Mouse (Mus musculus) limb, embryonic 11.5 days (tissue): ENCODE measurements at regions not wholly inside any gene's neighbourhood (a gene's known extent, or its start where the extent isn't known, plus 50 kb on each side); places are given as distances from the start of the nearest gene placed in this dataset.

Source experiments
- ATAC-seq: fragments of 200-750 bp; cut with Nextera tagmentation; 2 replicates; pipeline ENCODE4 v1.8.0; 2017; ENCODE audit warnings: low read depth; ENCODE audit not compliant: insufficient number of reproducible peaks, low FRiP score, low TSS enrichment
- DNase-seq: peaks from one replicate; pipeline ENCODE4 v3.0.0-alpha.2; 2015; ENCODE audit warnings: low spot score
- H3K27ac ChIP-seq: fragments of 300-500 bp; sonication (generic); replicated peaks from 2 replicates; pipeline ENCODE4 v1.5.1; 2014; ENCODE audit warnings: low read depth, mild to moderate bottlenecking, low read length
- H3K27me3 ChIP-seq: fragments of 300-500 bp; sonication (generic); 2 replicates; pipeline ENCODE4 v1.6.1; 2014; ENCODE audit warnings: mild to moderate bottlenecking, low read length, mixed read lengths; ENCODE audit not compliant: control insufficient read depth, insufficient read depth
- H3K36me3 ChIP-seq: fragments of 300-500 bp; sonication (generic); 2 replicates; pipeline ENCODE4 v1.6.1; 2014; ENCODE audit warnings: mild to moderate bottlenecking, low read length, moderate library complexity, mixed read lengths; ENCODE audit not compliant: control insufficient read depth, insufficient read depth
- H3K4me1 ChIP-seq: fragments of 300-500 bp; sonication (generic); 2 replicates; pipeline ENCODE4 v1.6.1; 2014; ENCODE audit warnings: low read length, mixed read lengths; ENCODE audit not compliant: control insufficient read depth, insufficient read depth
- H3K4me2 ChIP-seq: fragments of 300-500 bp; sonication (generic); 2 replicates; pipeline ENCODE4 v1.6.1; 2014; ENCODE audit warnings: low read depth, mild to moderate bottlenecking, moderate library complexity; ENCODE audit not compliant: severe bottlenecking
- H3K4me3 ChIP-seq: fragments of 300-500 bp; sonication (generic); 2 replicates; pipeline ENCODE4 v1.5.1; 2014; ENCODE audit warnings: low read depth, low read length
- H3K9ac ChIP-seq: fragments of 300-500 bp; sonication (generic); 2 replicates; pipeline ENCODE4 v1.6.1; 2014; ENCODE audit warnings: mild to moderate bottlenecking, low read length
- H3K9me3 ChIP-seq: fragments of 300-500 bp; sonication (generic); 2 replicates; pipeline ENCODE4 v1.6.1; 2016; ENCODE audit warnings: low read length; ENCODE audit not compliant: control insufficient read depth
- WGBS: fragments of 180-500 bp; shearing (Covaris S2); extraction: QIAGEN DNeasy Blood & Tissue Kit; methylation state at CpG from one replicate; pipeline ENCODE4 v1.1.7; 2014; 5-methylcytosine and 5-hydroxymethylcytosine counted together

DNA sequence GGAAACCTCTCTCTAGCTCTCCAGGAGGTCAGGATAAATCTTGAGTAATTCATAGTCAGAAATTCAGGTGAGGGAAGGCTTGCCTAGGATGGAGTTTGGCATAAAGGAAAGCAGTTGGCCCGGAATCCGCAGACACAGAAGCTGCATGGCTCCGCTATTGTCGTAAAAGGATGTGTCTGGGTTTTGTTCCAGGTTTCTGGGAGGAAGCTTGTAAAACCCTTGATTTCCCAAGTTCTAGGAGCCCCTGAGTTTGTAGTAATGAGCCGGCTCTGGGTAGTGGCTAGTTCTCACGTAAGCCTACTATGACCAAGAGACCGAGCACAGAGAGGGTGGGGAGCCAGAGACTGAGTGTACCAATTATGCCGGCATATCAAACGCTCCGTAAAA lies 52.7 kb upstream of the Gm21915 start:
- ATAC-seq, result no peak
- H3K36me3 ChIP-seq, result no peaks in the 10 kb centered on the region
- H3K9me3 ChIP-seq, result no peaks in the 10 kb centered on the region; the same call in 1 of the 2 replicates
- no peak overlapping the region; the same call in 1 of the 2 replicates for H3K9ac ChIP-seq
- H3K4me2 ChIP-seq, result peak overlapping the region; percentile 54
- peaks cover 10% of the 10 kb centered on the region for H3K4me1 ChIP-seq
- DNase-seq, result no peak
- no peak overlapping the region for H3K27ac ChIP-seq
- no peaks in the 10 kb centered on the region for H3K27me3 ChIP-seq
- WGBS, result 22% methylated on average over 10 of the region's 10 CpGs
- H3K4me3 ChIP-seq, result peak overlapping the region; percentile 17; the same call in 1 of the 2 replicates

- 2% methylated on average over 20 of the region's 20 CpGs for WGBS
- Histone ChIP-seq H3K27me3 (no peaks in the 10 kb centered on the region), H3K9me3 (no peaks in the 10 kb centered on the region), H3K4me2 (peak overlapping the region; percentile 54), H3K36me3 (no peaks in the 10 kb centered on the region), H3K9ac (peak overlapping the region; percentile 31; the same call in 1 of the 2 replicates), H3K4me3 (peak overlapping the region; percentile 17), H3K4me1 (peaks cover 10% of the 10 kb centered on the region), H3K27ac (0 out of 2 replicates have a peak overlapping the region, but pooled peaks have one; percentile 11)
- no peak for ATAC-seq
- DNase-seq, result peak; percentile 52
These were observed 53.3 kb upstream of the Gm21915 start for GRCm38 (mm10) chr9:40617036-40617675.

- Histone ChIP-seq H3K27me3 (no peaks in the 10 kb centered on the region), H3K36me3 (no peaks in the 10 kb centered on the region), H3K4me3 (peak overlapping the region; percentile 18; the same call in 1 of the 2 replicates), H3K9me3 (peaks cover 4% of the 10 kb centered on the region; the same call in 1 of the 2 replicates), H3K4me1 (peaks cover 10% of the 10 kb centered on the region), H3K4me2 (peak overlapping the region; percentile 54), H3K9ac (peak overlapping the region; percentile 31; the same call in 1 of the 2 replicates), H3K27ac (no peak overlapping the region)
- DNase-seq (peak; percentile 84), ATAC-seq (peak; percentile 84; the same call in 1 of the 2 replicates)
- WGBS, result 2% methylated on average over 11 of the region's 11 CpGs
These were observed 53.9 kb upstream of the Gm21915 start for GRCm38 (mm10) chr9:40616426-40617035.

GRCm38 (mm10) chr9:40615891-40616290 lies 54.5 kb upstream of the Gm21915 start:
- Histone ChIP-seq H3K9ac (no peak overlapping the region), H3K9me3 (peaks cover 5% of the 10 kb centered on the region; the same call in 1 of the 2 replicates), H3K4me3 (no peak overlapping the region), H3K36me3 (no peaks in the 10 kb centered on the region), H3K4me1 (peaks cover 10% of the 10 kb centered on the region), H3K27me3 (no peaks in the 10 kb centered on the region), H3K27ac (no peak overlapping the region), H3K4me2 (no peak overlapping the region)
- WGBS, result 30% methylated on average over 8 of the region's 8 CpGs
- DNase-seq (no peak), ATAC-seq (no peak)

GRCm38 (mm10) chr9:40614071-40614470 lies 56.3 kb upstream of the Gm21915 start:
- no peak for ATAC-seq
- no peak overlapping the region for H3K27ac ChIP-seq

GRCm38 (mm10) chr9:40613182-40613581 lies 57.2 kb upstream of the Gm21915 start:
- no peaks in the 10 kb centered on the region for H3K27me3 ChIP-seq
- no peak overlapping the region for H3K27ac ChIP-seq
- H3K4me1 ChIP-seq, result peaks cover 10% of the 10 kb centered on the region
- no peak for DNase-seq
- no peak overlapping the region for H3K4me3 ChIP-seq
- no peaks in the 10 kb centered on the region for H3K36me3 ChIP-seq
- H3K9me3 ChIP-seq, result peaks cover 5% of the 10 kb centered on the region; the same call in 1 of the 2 replicates
- 88% methylated on average over 4 of the region's 4 CpGs for WGBS
- H3K9ac ChIP-seq, result no peak overlapping the region
- no peak overlapping the region for H3K4me2 ChIP-seq
- no peak for ATAC-seq

More at GRCm38 (mm10) chr9:40614071-40614470, 56.3 kb upstream of the Gm21915 start:
- Histone ChIP-seq H3K4me3 (no peak overlapping the region), H3K9ac (no peak overlapping the region), H3K4me2 (no peak overlapping the region), H3K9me3 (peaks cover 5% of the 10 kb centered on the region; the same call in 1 of the 2 replicates), H3K4me1 (peaks cover 10% of the 10 kb centered on the region), H3K36me3 (no peaks in the 10 kb centered on the region), H3K27me3 (no peaks in the 10 kb centered on the region)
- no peak for DNase-seq
- 61% methylated on average over 5 of the region's 5 CpGs for WGBS

- 100% methylated on average over 1 of the region's 1 CpGs for WGBS
- Histone ChIP-seq H3K4me1 (peaks cover 10% of the 10 kb centered on the region), H3K27ac (no peak overlapping the region), H3K27me3 (no peaks in the 10 kb centered on the region), H3K9me3 (peaks cover 5% of the 10 kb centered on the region; the same call in 1 of the 2 replicates), H3K36me3 (no peaks in the 10 kb centered on the region), H3K9ac (no peak overlapping the region), H3K4me2 (no peak overlapping the region), H3K4me3 (no peak overlapping the region)
- ATAC-seq (no peak), DNase-seq (no peak)
These were observed 57.7 kb upstream of the Gm21915 start for GRCm38 (mm10) chr9:40612755-40613154.

- H3K4me3 ChIP-seq, result no peak overlapping the region
- 88% methylated on average over 4 of the region's 4 CpGs for WGBS
- H3K27ac ChIP-seq, result no peak overlapping the region
- ATAC-seq (no peak), DNase-seq (no peak)
- no peak overlapping the region for H3K9ac ChIP-seq
- no peak overlapping the region for H3K4me2 ChIP-seq
- H3K9me3 ChIP-seq, result peaks cover 5% of the 10 kb centered on the region; the same call in 1 of the 2 replicates
- peaks cover 10% of the 10 kb centered on the region for H3K4me1 ChIP-seq
- no peaks in the 10 kb centered on the region for H3K27me3 ChIP-seq
- H3K36me3 ChIP-seq, result no peaks in the 10 kb centered on the region
These were observed 58.1 kb upstream of the Gm21915 start for GRCm38 (mm10) chr9:40612312-40612711.
